Mouse (Mus musculus) CD4-positive, CD25-positive, alpha-beta regulatory T cell, adult 4 months (primary cell): ENCODE measurements around the gene Mcu. TPM values are rescaled to one million over a fixed set of nuclear protein-coding genes. Genes with fewer than 3 reads are reported as not detected.
A peak's percentile ranks its signal among the peaks of the same experiment; 100 is the strongest.

Experiments
- ATAC-seq: one replicate; pipeline ENCODE4 v1.8.0; 2017
- polyA plus RNA-seq, 2 experiments: library from polyadenylated mRNA; unstranded; fragments of 100-300 nt; shearing (Covaris generic); gene quantifications; one replicate each; pipeline ENCODE4 v1.2.1; 2017

Gene Mcu
- 10 to 100 TPM; 21.6 to 23.7 TPM for polyA plus RNA-seq

GRCm38 (mm10) chr10:59616522-59616921 lies at the start of gene Mcu:
TSS of gene Mcu (minus strand) at chr10:59616692.
- ATAC-seq = peak; percentile 96

- no peak for ATAC-seq
These were observed 49.2 kb upstream of the Mcu start for GRCm38 (mm10) chr10:59665503-59666291.

- no peak for ATAC-seq
These were observed 48.3 kb upstream of the Mcu start for GRCm38 (mm10) chr10:59664765-59665164.

- ATAC-seq = peak; percentile 76
These were observed 40.3 kb upstream of the Mcu start for GRCm38 (mm10) chr10:59656799-59657198.

GRCm38 (mm10) chr10:59646821-59647378 lies 30.4 kb upstream of the Mcu start:
- no peak for ATAC-seq

- no peak for ATAC-seq
These were observed 28.7 kb upstream of the Mcu start for GRCm38 (mm10) chr10:59645153-59645552.

- ATAC-seq = no peak
These were observed 28.2 kb upstream of the Mcu start for GRCm38 (mm10) chr10:59644710-59645109.

- ATAC-seq = peak; percentile 67
These were observed 27.2 kb upstream of the Mcu start for GRCm38 (mm10) chr10:59643645-59644044.

- ATAC-seq = peak; percentile 83
These were observed 26.3 kb upstream of the Mcu start for GRCm38 (mm10) chr10:59642659-59643377.

GRCm38 (mm10) chr10:59638576-59638975 lies 22.1 kb upstream of the Mcu start:
- ATAC-seq = no peak

GRCm38 (mm10) chr10:59637596-59638124 lies 21.2 kb upstream of the Mcu start:
- ATAC-seq = no peak

GRCm38 (mm10) chr10:59636751-59637533 lies 20.4 kb upstream of the Mcu start:
- ATAC-seq = peak; percentile 95

GRCm38 (mm10) chr10:59636048-59636447 lies 19.6 kb upstream of the Mcu start:
- ATAC-seq = no peak

GRCm38 (mm10) chr10:59629506-59629782 lies 13.0 kb upstream of the Mcu start:
- ATAC-seq = no peak

GRCm38 (mm10) chr10:59628641-59629505 lies 12.4 kb upstream of the Mcu start:
- no peak for ATAC-seq

- ATAC-seq = no peak
These were observed 7.0 kb upstream of the Mcu start for GRCm38 (mm10) chr10:59623496-59623895.

- no peak for ATAC-seq
These were observed 4.9 kb upstream of the Mcu start for GRCm38 (mm10) chr10:59621355-59621754.

GRCm38 (mm10) chr10:59617776-59618175 lies 1.3 kb upstream of the Mcu start:
- no peak for ATAC-seq

GRCm38 (mm10) chr10:59615981-59616520 lies 441 bp downstream of the Mcu start, which contains the start of gene Gm10322:
TSS of gene Gm10322 (plus strand) at chr10:59616063.
- ATAC-seq = peak; percentile 37

- ATAC-seq = no peak
These were observed 1.1 kb downstream of the Mcu start for GRCm38 (mm10) chr10:59615411-59615810.

GRCm38 (mm10) chr10:59614141-59614540 lies 2.4 kb downstream of the Mcu start:
- no peak for ATAC-seq
